Mouse (Mus musculus): ENCODE measurements around the gene Vcpkmt.

- TF ChIP-seq CTCF (IDR thresholded peaks at IDR 0.05; ENCODE audit: borderline replicate concordance, extremely low read depth, insufficient read depth, insufficient read length) = no peak
- TF ChIP-seq POLR2A (IDR thresholded peaks at IDR 0.05; ENCODE audit: borderline replicate concordance, extremely low read depth, insufficient read depth, insufficient read length, poor library complexity, severe bottlenecking) = no peak
These were observed 614 bp downstream of the Vcpkmt start for GRCm38 (mm10) chr12:69582216-69582612.
